Mouse (Mus musculus): ENCODE measurements at regions not wholly inside any gene's neighbourhood (a gene's known extent, or its start where the extent isn't known, plus 50 kb on each side); places are given as distances from the start of the nearest gene placed in this dataset.
A peak's percentile ranks its signal among the peaks of the same experiment; 100 is the strongest.

GRCm38 (mm10) chr1:71751601-71752000, 98.6 kb upstream of the Fn1 start:
- no peak for DNase-seq

GRCm38 (mm10) chr1:71735606-71736005, 82.6 kb upstream of the Fn1 start:
- no peak for DNase-seq

- no peak for DNase-seq
These were observed 78.6 kb upstream of the Fn1 start for GRCm38 (mm10) chr1:71731623-71732022.

GRCm38 (mm10) chr1:71731011-71731410, 78.0 kb upstream of the Fn1 start:
- peak in 1 of 2 experiments; percentile 30 for DNase-seq

GRCm38 (mm10) chr1:71728852-71729347, 75.9 kb upstream of the Fn1 start:
- DNase-seq: no peak

GRCm38 (mm10) chr1:71723816-71724215, 70.8 kb upstream of the Fn1 start:
- DNase-seq: peak in 1 of 2 experiments; percentile 14

- no peak for DNase-seq
These were observed 70.0 kb upstream of the Fn1 start for GRCm38 (mm10) chr1:71723039-71723397.

GRCm38 (mm10) chr1:71722211-71723038, 69.4 kb upstream of the Fn1 start:
- DNase-seq: no peak

Data from lung, adult 18-20 months (tissue).